Mouse (Mus musculus) MEL (cell line): ENCODE results near the gene Syn1.

ENCODE experiments used
- JUND ChIP-seq: IDR thresholded peaks from 2 replicates; pipeline ENCODE4 v1.6.1; 2011; ENCODE audit warnings: low read depth, mild to moderate bottlenecking, improper control_type of control experiment, low read length
- TCF12 ChIP-seq: IDR thresholded peaks from 2 replicates; pipeline ENCODE4 v1.6.1; 2014; ENCODE audit warnings: low read depth, mild to moderate bottlenecking, inconsistent platforms, low read length, improper control_type of control experiment, moderate library complexity

GRCm38 (mm10) chrX:20848256-20848984, 72.4 kb downstream of the Syn1 start:
- no peak; the same call in none of the 2 replicates for TF ChIP-seq TCF12
- TF ChIP-seq JUND = no peak
